Mouse (Mus musculus) heart, postnatal 10 days (tissue): ENCODE data around the gene Olfr1151. TPM values are rescaled to one million over a fixed set of nuclear protein-coding genes. Genes with fewer than 3 reads are reported as not detected.

Experiments
- DNase-seq, 2 experiments: peaks; one replicate each; pipeline ENCODE4 v3.0.0; 2021
- intact Hi-C: fragments of 180-260 bp; cut with DNase I; formaldehyde crosslinking; loops from one replicate; pipeline ENCODE4 v1.15.1; 2025
- total RNA-seq, 2 experiments: library from RNA; stranded (reverse); gene quantifications; 2 replicates each; pipeline ENCODE4 v1.2.3; 2021

Olfr1151 gene
- not detected for total RNA-seq

- DNase-seq: no peak
- intact Hi-C loops: no loop called here
These were observed at the start of gene Olfr1151 for GRCm38 (mm10) chr2:87855562-87855961. TSS of gene Olfr1151 (plus strand) at chr2:87855862.

GRCm38 (mm10) chr2:87809522-87809921 is 46.1 kb upstream of the Olfr1151 start, which contains the start of gene Olfr1145:
TSS of gene Olfr1145 (plus strand) at chr2:87809822.
- no peak for DNase-seq
- intact Hi-C loops: no loop called here

- no peak for DNase-seq
- intact Hi-C loops: no loop called here
These were observed 25.4 kb upstream of the Olfr1151 start, which contains the start of gene Olfr1148 for GRCm38 (mm10) chr2:87830233-87830632. TSS of gene Olfr1148 (plus strand) at chr2:87830533.

- no peak for DNase-seq
- intact Hi-C loops: no loop called here
These were observed 12.0 kb upstream of the Olfr1151 start, which contains the start of gene Olfr1150-ps1 for GRCm38 (mm10) chr2:87843693-87844092. TSS of gene Olfr1150-ps1 (plus strand) at chr2:87843993.

- no peak for DNase-seq
- intact Hi-C loops: no loop called here
These were observed 10.5 kb downstream of the Olfr1151 start, which contains the start of gene Olfr1152 for GRCm38 (mm10) chr2:87866192-87866591. TSS of gene Olfr1152 (plus strand) at chr2:87866492.

GRCm38 (mm10) chr2:87894662-87895061 is 39.0 kb downstream of the Olfr1151 start, which contains the start of gene Olfr1153:
TSS of gene Olfr1153 (plus strand) at chr2:87894962.
- intact Hi-C loops: no loop called here
- no peak for DNase-seq

- intact Hi-C loops: no loop called here
These were observed 49.4 kb downstream of the Olfr1151 start, which contains the start of gene Olfr1154 for GRCm38 (mm10) chr2:87905066-87905465. TSS of gene Olfr1154 (minus strand) at chr2:87905166.

More at GRCm38 (mm10) chr2:87905066-87905465, 49.4 kb downstream of the Olfr1151 start, which contains the start of gene Olfr1154:
- no peak for DNase-seq

Other genes with a start within 250 kb of the Olfr1151 start
- gene Olfr1130, start 249.7 kb upstream of the Olfr1151 start, total RNA-seq: not detected
- not detected for gene Olfr1131, start 228.8 kb upstream of the Olfr1151 start, total RNA-seq
- gene Olfr1132, start 218.3 kb upstream of the Olfr1151 start, total RNA-seq: not detected
- not detected for gene Olfr1133, start 208.5 kb upstream of the Olfr1151 start, total RNA-seq
- not detected for gene Olfr1134, start 197.4 kb upstream of the Olfr1151 start, total RNA-seq
- not detected for gene Olfr1135, start 182.2 kb upstream of the Olfr1151 start, total RNA-seq
- gene Olfr1136, start 161.9 kb upstream of the Olfr1151 start, total RNA-seq: not detected
- gene Olfr1137, start 142.7 kb upstream of the Olfr1151 start, total RNA-seq: not detected
- not detected for gene Olfr1138, start 115.9 kb upstream of the Olfr1151 start, total RNA-seq
- gene Olfr1140, start 112.1 kb upstream of the Olfr1151 start, total RNA-seq: not detected
- not detected for gene Olfr1141, start 101.9 kb upstream of the Olfr1151 start, total RNA-seq
- not detected for gene Olfr152, start 76.4 kb upstream of the Olfr1151 start, total RNA-seq
- not detected for gene Olfr1143, start 55.3 kb upstream of the Olfr1151 start, total RNA-seq
- not detected for gene Olfr1145, start 46.0 kb upstream of the Olfr1151 start, total RNA-seq
- not detected for gene Olfr1148, start 25.3 kb upstream of the Olfr1151 start, total RNA-seq
- gene Olfr1150-ps1, start 11.9 kb upstream of the Olfr1151 start, total RNA-seq: not detected
- gene Olfr1152, start 10.6 kb downstream of the Olfr1151 start, total RNA-seq: not detected
- not detected for gene Olfr1153, start 39.1 kb downstream of the Olfr1151 start, total RNA-seq
- gene Olfr1154, start 49.3 kb downstream of the Olfr1151 start, total RNA-seq: not detected
- not detected for gene Olfr1155, start 89.3 kb downstream of the Olfr1151 start, total RNA-seq
- gene Olfr1156, start 97.2 kb downstream of the Olfr1151 start, total RNA-seq: not detected
- gene Olfr1157, start 112.4 kb downstream of the Olfr1151 start, total RNA-seq: not detected
- gene Olfr74, start 118.8 kb downstream of the Olfr1151 start, total RNA-seq: not detected
- gene Olfr1158, start 134.3 kb downstream of the Olfr1151 start, total RNA-seq: not detected
- gene Olfr1160, start 152.4 kb downstream of the Olfr1151 start, total RNA-seq: not detected
- not detected for gene Olfr1161, start 166.9 kb downstream of the Olfr1151 start, total RNA-seq
- gene Olfr73, start 181.8 kb downstream of the Olfr1151 start, total RNA-seq: not detected
- gene Olfr1162, start 195.3 kb downstream of the Olfr1151 start, total RNA-seq: not detected
- not detected for gene Olfr1163, start 216.0 kb downstream of the Olfr1151 start, total RNA-seq
- not detected for gene Olfr1164, start 238.1 kb downstream of the Olfr1151 start, total RNA-seq